Mouse (Mus musculus): ENCODE measurements around the gene Snx22.

The Snx22 gene

GRCm38 (mm10) chr9:66069583-66069982, at the start of gene Snx22:
TSS of gene Snx22 (minus strand) at chr9:66069719.
- no peak for DNase-seq (ENCODE audit: low read depth, low spot score)

GRCm38 (mm10) chr9:66116890-66117289, 47.4 kb upstream of the Snx22 start:
- no peak for DNase-seq (ENCODE audit: low read depth, low spot score)

- no peak for DNase-seq (ENCODE audit: low read depth, low spot score)
These were observed 44.8 kb upstream of the Snx22 start for GRCm38 (mm10) chr9:66114341-66114740.

GRCm38 (mm10) chr9:66110611-66111379, 41.3 kb upstream of the Snx22 start:
- DNase-seq (ENCODE audit: low read depth, low spot score), result no peak

GRCm38 (mm10) chr9:66110126-66110525, 40.6 kb upstream of the Snx22 start:
- DNase-seq (ENCODE audit: low read depth, low spot score), result no peak

GRCm38 (mm10) chr9:66109574-66109973, 40.1 kb upstream of the Snx22 start:
- no peak for DNase-seq (ENCODE audit: low read depth, low spot score)

- DNase-seq (ENCODE audit: low read depth, low spot score), result no peak
These were observed 35.6 kb upstream of the Snx22 start for GRCm38 (mm10) chr9:66105168-66105567.

- DNase-seq (ENCODE audit: low read depth, low spot score), result no peak
These were observed 35.1 kb upstream of the Snx22 start for GRCm38 (mm10) chr9:66104601-66105000.

GRCm38 (mm10) chr9:66102668-66103067, 33.1 kb upstream of the Snx22 start:
- DNase-seq (ENCODE audit: low read depth, low spot score), result no peak

- DNase-seq (ENCODE audit: low read depth, low spot score), result no peak
These were observed 32.1 kb upstream of the Snx22 start for GRCm38 (mm10) chr9:66101577-66101976.

- no peak for DNase-seq (ENCODE audit: low read depth, low spot score)
These were observed 23.1 kb upstream of the Snx22 start for GRCm38 (mm10) chr9:66092664-66093063.

GRCm38 (mm10) chr9:66091327-66092231, 22.1 kb upstream of the Snx22 start:
- no peak for DNase-seq (ENCODE audit: low read depth, low spot score)

- DNase-seq (ENCODE audit: low read depth, low spot score), result no peak
These were observed 21.2 kb upstream of the Snx22 start for GRCm38 (mm10) chr9:66090593-66091244.

- no peak for DNase-seq (ENCODE audit: low read depth, low spot score)
These were observed 18.9 kb upstream of the Snx22 start for GRCm38 (mm10) chr9:66088411-66088810.

- DNase-seq (ENCODE audit: low read depth, low spot score), result no peak
These were observed 17.5 kb upstream of the Snx22 start for GRCm38 (mm10) chr9:66087062-66087461.

- DNase-seq (ENCODE audit: low read depth, low spot score), result no peak
These were observed 14.7 kb upstream of the Snx22 start for GRCm38 (mm10) chr9:66084171-66084570.

- no peak for DNase-seq (ENCODE audit: low read depth, low spot score)
These were observed 12.5 kb upstream of the Snx22 start for GRCm38 (mm10) chr9:66081999-66082398.

- DNase-seq (ENCODE audit: low read depth, low spot score), result no peak
These were observed 11.4 kb upstream of the Snx22 start for GRCm38 (mm10) chr9:66080804-66081459.

GRCm38 (mm10) chr9:66078493-66078892, 9.0 kb upstream of the Snx22 start:
- DNase-seq (ENCODE audit: low read depth, low spot score), result no peak

GRCm38 (mm10) chr9:66078072-66078471, 8.6 kb upstream of the Snx22 start:
- DNase-seq (ENCODE audit: low read depth, low spot score), result no peak

GRCm38 (mm10) chr9:66072754-66073153, 3.2 kb upstream of the Snx22 start:
- no peak for DNase-seq (ENCODE audit: low read depth, low spot score)

- no peak for DNase-seq (ENCODE audit: low read depth, low spot score)
These were observed 632 bp upstream of the Snx22 start for GRCm38 (mm10) chr9:66070151-66070550.
